ENCODE assay signal across 24 mouse cellular contexts in the genomic region with DNA sequence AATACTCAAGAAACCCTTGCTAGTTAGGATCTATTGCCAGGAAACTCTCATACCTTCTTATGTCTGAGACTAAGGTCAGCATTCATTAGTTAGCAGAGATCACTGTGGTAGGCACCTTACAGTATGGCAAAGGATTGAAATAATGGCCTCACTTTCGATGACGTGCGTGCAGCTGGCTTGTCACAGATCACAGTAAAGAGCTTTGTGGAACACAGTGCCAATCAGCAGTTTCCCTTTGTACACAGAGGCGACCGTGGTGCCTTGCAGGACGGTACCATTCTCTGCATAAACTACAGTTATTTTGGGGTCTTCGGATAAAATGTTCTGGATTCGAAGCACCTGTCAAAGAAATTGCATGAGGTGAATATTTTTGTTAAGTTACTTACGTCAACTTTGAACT. TPM values are rescaled to one million over a fixed set of nuclear protein-coding genes. Genes with fewer than 3 reads are reported as not detected.
DNase-seq lines count a peak whose midpoint lies in the region; ATAC-seq and TF ChIP-seq lines count a peak whose summit lies in the region.
"Had no signal": no experiment of that assay in that cellular context is flagged by ENCODE, and none has a peak within 500 bp of the region (broad histone marks: within the 10 kb centered on the region; RNA-seq: fewer than 3 reads in every experiment).

No protein-coding gene starts in this region.

- TF ChIP-seq CTCF in heart, adult 2 months (IDR thresholded peaks at IDR 0.05), result no peak

- H3K4me2 ChIP-seq in midbrain, embryonic 13.5 days (replicated peaks), result no peak overlapping the region
- no peak overlapping the region for H3K4me2 ChIP-seq in midbrain, embryonic 15.5 days
- H3K4me2 ChIP-seq in forebrain, embryonic 13.5 days, result no peak overlapping the region
- no peak overlapping the region for H3K4me2 ChIP-seq in forebrain, embryonic 16.5 days (ENCODE audit: low read length)
- H3K4me2 ChIP-seq: embryonic facial prominence, embryonic 13.5 days; intestine, embryonic 15.5 days had no signal

- intact Hi-C loops in heart, adult 2 months (cut with DNase I), result no loop called here

- no peak for TF ChIP-seq EP300 in heart, adult 2 months (IDR thresholded peaks at IDR 0.05; ENCODE audit: insufficient read depth, low read depth, low read length)

- no peak overlapping the region for H3K4me3 ChIP-seq in heart, adult 2 months
- H3K4me3 ChIP-seq in midbrain, embryonic 13.5 days (replicated peaks), result no peak overlapping the region
- H3K4me3 ChIP-seq in midbrain, embryonic 15.5 days, result no peak overlapping the region
- no peak overlapping the region for H3K4me3 ChIP-seq in forebrain, embryonic 13.5 days
- H3K4me3 ChIP-seq in forebrain, embryonic 16.5 days (replicated peaks; ENCODE audit: low read length), result no peak overlapping the region
- H3K4me3 ChIP-seq: embryonic facial prominence, embryonic 13.5 days; gastrocnemius, adult 2 months; heart, embryonic 10.5 days; intestine, embryonic 15.5 days had no signal

- 71% methylated on average over 9 of the region's 9 CpGs for WGBS in heart, adult 2 months
- 73% methylated on average over 9 of the region's 9 CpGs for WGBS in midbrain, embryonic 13.5 days
- WGBS in midbrain, embryonic 15.5 days, result 63% methylated on average over 9 of the region's 9 CpGs
- 49% methylated on average over 9 of the region's 9 CpGs for WGBS in forebrain, embryonic 13.5 days
- 40% methylated on average over 9 of the region's 9 CpGs for WGBS in forebrain, embryonic 16.5 days

- ATAC-seq in midbrain, embryonic 13.5 days, result peak; percentile 54; the same call in 1 of the 2 replicates
- no peak for ATAC-seq in midbrain, embryonic 15.5 days (replicated peaks)
- peak; percentile 62; the same call in 1 of the 2 replicates for ATAC-seq in forebrain, embryonic 13.5 days
- peak; percentile 35; the same call in 1 of the 2 replicates for ATAC-seq in forebrain, embryonic 16.5 days
- ATAC-seq: intestine, embryonic 15.5 days had no signal

- no peaks in the 10 kb centered on the region for H3K79me2 ChIP-seq in heart, adult 2 months (replicated peaks; ENCODE audit: control insufficient read depth, insufficient read depth, low read length)

- no peaks in the 10 kb centered on the region; the same call in 1 of the 2 replicates for H3K4me1 ChIP-seq in heart, adult 2 months (ENCODE audit: control insufficient read depth, insufficient read depth, low read length)
- peaks cover 12% of the 10 kb centered on the region for H3K4me1 ChIP-seq in midbrain, embryonic 13.5 days (replicated peaks)
- H3K4me1 ChIP-seq in midbrain, embryonic 15.5 days, result peaks cover 8% of the 10 kb centered on the region; the same call in 1 of the 2 replicates
- peaks cover 23% of the 10 kb centered on the region for H3K4me1 ChIP-seq in forebrain, embryonic 13.5 days
- peaks cover 11% of the 10 kb centered on the region for H3K4me1 ChIP-seq in forebrain, embryonic 16.5 days (replicated peaks; ENCODE audit: control insufficient read depth, insufficient read depth, low read length)
- H3K4me1 ChIP-seq: intestine, embryonic 15.5 days had no signal

- no peak overlapping the region for H3K9ac ChIP-seq in heart, adult 2 months (ENCODE audit: low read depth, low read length)
- H3K9ac ChIP-seq in midbrain, embryonic 13.5 days (replicated peaks), result no peak overlapping the region
- no peak overlapping the region for H3K9ac ChIP-seq in midbrain, embryonic 15.5 days
- no peak overlapping the region for H3K9ac ChIP-seq in forebrain, embryonic 13.5 days
- H3K9ac ChIP-seq in forebrain, embryonic 16.5 days (replicated peaks; ENCODE audit: low read depth, low read length), result no peak overlapping the region
- H3K9ac ChIP-seq: embryonic facial prominence, embryonic 13.5 days; hindbrain, embryonic 14.5 days; intestine, embryonic 15.5 days had no signal

- no peaks in the 10 kb centered on the region for H3K9me3 ChIP-seq in midbrain, embryonic 13.5 days
- H3K9me3 ChIP-seq in midbrain, embryonic 15.5 days, result no peaks in the 10 kb centered on the region
- H3K9me3 ChIP-seq in forebrain, embryonic 13.5 days (replicated peaks), result no peaks in the 10 kb centered on the region
- no peaks in the 10 kb centered on the region for H3K9me3 ChIP-seq in forebrain, embryonic 16.5 days (ENCODE audit: control insufficient read depth, low read length)
- H3K9me3 ChIP-seq: embryonic facial prominence, embryonic 13.5 days; heart, embryonic 10.5 days; intestine, embryonic 15.5 days had no signal

- H3K27ac ChIP-seq in heart, adult 2 months, result no peak overlapping the region
- H3K27ac ChIP-seq in midbrain, embryonic 13.5 days, result no peak overlapping the region
- H3K27ac ChIP-seq in midbrain, embryonic 15.5 days, result no peak overlapping the region
- peak overlapping the region; percentile 41; the same call in 1 of the 2 replicates for H3K27ac ChIP-seq in forebrain, embryonic 13.5 days
- H3K27ac ChIP-seq in forebrain, embryonic 16.5 days (ENCODE audit: low read length), result no peak overlapping the region
- H3K27ac ChIP-seq: embryonic facial prominence, embryonic 13.5 days; gastrocnemius, adult 2 months; intestine, embryonic 15.5 days had no signal

- TF ChIP-seq POLR2A in heart, adult 2 months (IDR thresholded peaks at IDR 0.05; ENCODE audit: insufficient read depth, low read depth, low read length), result no peak

- DNase-seq in heart, adult 11 months, result peak; percentile 79
- DNase-seq in heart, adult 2 months, result no peak
- DNase-seq in adrenal gland, adult 8-10 months, result no peak
- DNase-seq: adrenal gland, adult 2 months; adrenal gland, postnatal 36 days; cerebellum, adult 11-12 months; cerebellum, adult 9-11 months; cerebellum, postnatal 36 days; gastrocnemius, adult 2 months; gastrocnemius, postnatal 25 days; heart, postnatal 10 days; heart, postnatal 4 days; kidney, adult 18-20 months had no signal

- H3K36me3 ChIP-seq in heart, adult 2 months (ENCODE audit: control insufficient read depth, insufficient read depth, low read length), result no peaks in the 10 kb centered on the region
- no peaks in the 10 kb centered on the region for H3K36me3 ChIP-seq in midbrain, embryonic 13.5 days
- H3K36me3 ChIP-seq in midbrain, embryonic 15.5 days (replicated peaks), result no peaks in the 10 kb centered on the region
- H3K36me3 ChIP-seq in forebrain, embryonic 13.5 days (ENCODE audit: poor library complexity, severe bottlenecking), result no peaks in the 10 kb centered on the region
- H3K36me3 ChIP-seq in forebrain, embryonic 16.5 days (ENCODE audit: control insufficient read depth, insufficient read depth), result no peaks in the 10 kb centered on the region
- H3K36me3 ChIP-seq: embryonic facial prominence, embryonic 13.5 days; heart, embryonic 10.5 days; intestine, embryonic 15.5 days had no signal

- H3K27me3 ChIP-seq in heart, adult 2 months (ENCODE audit: control insufficient read depth, insufficient read depth, low read length), result no peaks in the 10 kb centered on the region
- H3K27me3 ChIP-seq in midbrain, embryonic 13.5 days, result no peaks in the 10 kb centered on the region
- no peaks in the 10 kb centered on the region for H3K27me3 ChIP-seq in midbrain, embryonic 15.5 days (replicated peaks)
- H3K27me3 ChIP-seq in forebrain, embryonic 13.5 days, result no peaks in the 10 kb centered on the region
- no peaks in the 10 kb centered on the region for H3K27me3 ChIP-seq in forebrain, embryonic 16.5 days (replicated peaks; ENCODE audit: control insufficient read depth, insufficient read depth, low read length)
- H3K27me3 ChIP-seq: embryonic facial prominence, embryonic 13.5 days; intestine, embryonic 15.5 days had no signal

RNA-seq across cellular contexts. Expression of gene Pon1, which starts 25.6 kb away (rescaled TPM):
- under 1 TPM in 1 of 2 experiments, not detected in 1; 0.63 TPM for total RNA-seq in heart, adult 2 months (2021)
- polyA plus RNA-seq in heart, adult 2 months (2012; rRNA removed), result 1.2 and 3.7 TPM in 2 replicates
- polyA plus RNA-seq in midbrain, embryonic 13.5 days (2015; fragmentation: Nextera tagmentation; extraction: Ambion mirVana), result 0.38 TPM in 1 of 2 replicates, not detected in the other
- 0.15 and 0.18 TPM in 2 replicates for polyA plus RNA-seq in midbrain, embryonic 15.5 days (2015; fragmentation: Nextera tagmentation; extraction: Ambion mirVana)
- 0.23 TPM in 1 of 2 replicates, not detected in the other for polyA plus RNA-seq in forebrain, embryonic 13.5 days (2015; fragmentation: Nextera tagmentation; extraction: Ambion mirVana)
- polyA plus RNA-seq in forebrain, embryonic 16.5 days (2015; fragmentation: Nextera tagmentation; extraction: Ambion mirVana), result 0.25 and 0.71 TPM in 2 replicates
- 1 to 10 TPM; 1.3 to 4.7 (median 2.8) TPM for total RNA-seq in adrenal gland, adult 8-10 months (2022)
- total RNA-seq: ES-E14; granulocyte monocyte progenitor cell, adult 5-6 weeks; heart, postnatal 4 days had no signal
- polyA plus RNA-seq: heart, embryonic 14.5 days; intestine, embryonic 15.5 days had no signal
